Mouse (Mus musculus) CH12.LX (cell line): ENCODE data around the gene Ogfod2.

Experiments
- EP300 ChIP-seq: IDR thresholded peaks from 2 replicates; pipeline ENCODE4 v1.6.1; 2011; ENCODE audit warnings: low read length, improper control_type of control experiment
- NRF1 ChIP-seq: IDR thresholded peaks from 2 replicates; pipeline ENCODE4 v1.6.1; 2014; ENCODE audit warnings: low read depth, mild to moderate bottlenecking, inconsistent platforms, low read length, improper control_type of control experiment, moderate library complexity

DNA sequence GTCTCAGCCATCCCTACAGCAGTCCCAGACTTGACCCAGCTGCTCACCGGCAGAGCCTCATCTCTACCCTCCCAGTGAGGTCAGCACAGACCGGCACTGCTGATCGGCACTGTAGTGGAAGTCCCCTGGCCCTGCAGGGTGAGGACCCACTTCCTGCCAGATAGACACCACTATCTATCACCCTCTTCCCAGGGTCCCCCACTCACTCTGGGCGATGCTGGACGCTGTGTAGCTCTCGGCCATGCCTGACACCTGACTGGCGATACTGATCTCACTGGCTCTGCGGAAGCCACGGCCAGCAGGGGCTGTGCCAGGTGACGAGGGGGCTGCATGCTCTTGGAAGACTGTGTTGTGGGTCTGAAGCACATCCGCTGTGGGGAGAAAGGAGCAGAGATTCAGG is 13.0 kb downstream of the Ogfod2 start:
- TF ChIP-seq EP300 (no peak), NRF1 (no peak)
